Mouse (Mus musculus) gastrocnemius, adult 2 months (tissue): ENCODE measurements at regions not wholly inside any gene's neighbourhood (a gene's known extent, or its start where the extent isn't known, plus 50 kb on each side); places are given as distances from the start of the nearest gene placed in this dataset.

Experiments
- DNase-seq: peaks from one replicate; pipeline ENCODE4 v3.0.0; 2022
- H3K27ac ChIP-seq: fragments of 200-600 bp; 2 replicates; pipeline ENCODE4 v1.8.1; 2022; ENCODE audit warnings: mild to moderate bottlenecking
- H3K4me3 ChIP-seq: fragments of 200-600 bp; 2 replicates; pipeline ENCODE4 v1.8.1; 2022; ENCODE audit warnings: mild to moderate bottlenecking, moderate library complexity
- CTCF ChIP-seq: fragments of 200-600 bp; IDR thresholded peaks from 2 replicates; pipeline ENCODE4 v1.8.1; 2022; ENCODE audit warnings: antibody characterized with exemption, mild to moderate bottlenecking, moderate library complexity
- intact Hi-C: fragments of 180-260 bp; cut with DNase I; formaldehyde crosslinking; loops from one replicate; pipeline ENCODE4 v1.15.1; 2025

DNA sequence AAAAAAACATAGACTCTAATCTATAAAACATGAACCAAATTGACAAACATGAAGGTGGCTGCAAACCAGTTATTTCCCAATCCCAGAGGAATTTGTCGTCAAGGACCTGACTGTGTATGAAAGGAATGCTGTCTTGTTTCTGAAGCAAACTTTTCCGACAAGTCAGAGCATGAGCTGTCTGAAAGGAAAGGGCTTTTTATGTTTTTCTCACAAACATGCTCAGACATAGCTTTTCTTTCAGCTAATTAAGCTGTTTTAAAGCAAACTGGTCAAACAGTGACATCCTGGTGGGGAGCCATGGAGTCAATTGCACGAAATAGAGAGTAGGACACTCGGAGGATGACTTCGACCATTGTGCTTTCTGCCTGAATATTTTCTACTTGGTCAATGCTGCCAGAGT, 108.2 kb downstream of the Olig3 start:
- no peak for DNase-seq
- H3K27ac ChIP-seq: no peak overlapping the region
- intact Hi-C loops: no loop called here
- H3K4me3 ChIP-seq: no peak overlapping the region
- TF ChIP-seq CTCF: no peak

DNA sequence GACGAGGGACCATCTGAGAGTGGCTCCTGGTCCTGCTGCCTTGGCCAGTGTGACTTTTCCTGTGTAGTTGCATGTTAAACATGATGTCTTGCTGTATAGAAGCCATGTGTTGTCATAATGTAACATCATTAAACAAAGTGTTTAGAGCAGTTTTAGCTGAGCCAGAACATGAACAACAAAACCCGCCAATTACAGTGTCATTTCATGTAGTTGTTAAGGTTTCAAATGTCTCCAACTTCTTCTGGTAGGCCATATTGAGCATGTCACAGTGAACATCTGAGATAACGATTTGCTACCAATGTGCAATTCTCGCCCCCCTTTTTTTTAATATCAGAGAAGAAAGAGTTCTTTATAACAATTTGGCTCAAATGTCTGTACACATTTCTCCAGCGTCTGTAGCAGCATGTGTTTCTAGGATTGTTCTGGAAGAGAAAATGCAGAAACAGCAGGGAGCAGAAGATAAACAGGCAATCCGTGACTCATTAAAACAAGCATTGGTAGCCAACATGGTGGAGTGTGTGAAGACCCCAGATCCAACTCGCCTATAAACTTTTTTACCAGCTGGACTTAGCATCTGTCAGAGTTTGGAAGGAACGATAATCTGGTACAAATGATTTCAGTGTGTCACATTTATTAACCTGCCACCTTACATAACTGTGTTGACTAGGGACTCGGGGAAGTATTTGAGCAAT, 115.2 kb downstream of the Olig3 start:
- no peak for DNase-seq
- intact Hi-C loops: no loop called here
- Histone ChIP-seq H3K4me3 (peak overlapping the region; percentile 9; the same call in 1 of the 2 replicates), H3K27ac (no peak overlapping the region; the same call in 1 of the 2 replicates)
- no peak for TF ChIP-seq CTCF

DNA sequence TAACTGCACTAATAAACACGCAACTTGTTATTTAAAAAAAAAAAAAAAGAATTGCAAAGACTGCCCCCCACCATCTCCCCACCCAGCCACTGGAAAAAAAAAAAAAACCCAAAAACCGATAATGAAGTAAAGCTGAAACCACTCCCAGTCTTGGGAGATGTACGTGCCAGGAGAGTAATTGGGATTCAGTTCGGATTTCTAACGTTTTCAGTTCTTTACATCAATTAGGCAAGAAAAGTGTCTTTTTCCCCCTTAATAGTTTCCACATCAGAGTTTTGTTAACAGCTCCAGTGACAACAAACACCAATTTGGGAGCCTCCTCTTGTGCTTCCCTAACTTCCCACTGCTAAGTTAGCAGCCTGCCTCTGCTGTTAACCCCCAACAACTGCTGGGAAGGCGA, 115.7 kb downstream of the Olig3 start:
- no peak for DNase-seq
- intact Hi-C loops: no loop called here
- peak overlapping the region; percentile 28 for H3K4me3 ChIP-seq
- peak overlapping the region; percentile 61 for H3K27ac ChIP-seq
- TF ChIP-seq CTCF: no peak

DNA sequence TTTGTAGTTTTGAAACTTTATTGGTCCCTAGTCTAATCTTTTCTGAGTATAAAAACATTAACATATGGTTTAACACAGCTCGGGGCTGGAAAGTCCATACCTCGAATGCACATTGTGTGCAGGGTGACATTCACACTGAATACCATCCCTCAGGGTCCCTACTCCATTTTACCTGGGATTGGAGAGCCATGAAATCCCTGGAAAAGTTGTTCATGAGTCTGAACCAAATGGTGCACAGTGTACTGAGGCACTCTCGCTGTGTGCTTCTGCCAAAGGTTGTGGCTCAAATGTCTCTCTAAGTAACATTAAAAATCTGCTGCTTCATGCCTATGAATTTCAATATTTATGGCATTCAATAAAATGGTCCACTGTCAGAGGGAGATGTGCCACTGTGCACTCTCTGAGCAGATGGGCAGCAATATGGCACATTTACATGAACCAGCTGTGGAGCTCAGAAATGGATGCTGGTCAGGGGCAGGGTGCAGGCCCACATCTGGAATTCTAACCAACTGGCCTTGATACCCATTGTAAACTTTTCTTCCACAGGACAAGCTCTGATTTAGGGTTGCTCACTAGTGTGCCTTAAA, 116.7 kb downstream of the Olig3 start:
- TF ChIP-seq CTCF: no peak
- Histone ChIP-seq H3K4me3 (no peak overlapping the region), H3K27ac (peak overlapping the region; percentile 20; the same call in 1 of the 2 replicates)
- intact Hi-C loops: no loop called here
- no peak for DNase-seq

DNA sequence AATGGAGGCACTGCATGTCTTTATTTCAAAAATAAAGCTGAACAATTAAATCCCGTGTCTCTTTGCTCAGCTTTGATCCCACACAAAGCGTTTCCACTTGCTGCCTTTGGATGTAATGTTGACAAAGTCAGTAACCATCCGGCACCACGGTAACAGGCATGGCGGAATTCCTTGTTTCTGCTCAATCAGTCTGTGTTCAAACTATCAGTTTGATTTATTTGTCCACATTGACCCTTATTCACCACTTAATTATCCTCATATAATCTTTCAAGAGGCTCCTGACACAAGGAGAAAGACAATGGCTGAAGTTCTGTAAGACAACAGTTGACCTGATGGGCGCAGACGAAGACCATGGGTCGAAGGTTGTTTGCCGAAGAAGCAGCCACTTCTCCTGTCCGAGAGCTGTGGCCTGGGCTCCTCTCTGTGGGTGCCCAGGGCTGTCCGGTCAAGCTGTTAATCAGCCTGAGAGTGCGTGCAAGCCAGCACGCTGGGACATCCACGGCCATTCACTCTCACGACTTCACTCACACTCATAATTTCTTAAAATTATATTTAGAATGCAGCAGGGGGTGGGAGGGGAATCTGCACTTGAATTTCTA, 106.1 kb upstream of the Ifngr1 start:
- Histone ChIP-seq H3K4me3 (no peak overlapping the region), H3K27ac (no peak overlapping the region)
- intact Hi-C loops: no loop called here
- DNase-seq: no peak
- TF ChIP-seq CTCF: no peak

DNA sequence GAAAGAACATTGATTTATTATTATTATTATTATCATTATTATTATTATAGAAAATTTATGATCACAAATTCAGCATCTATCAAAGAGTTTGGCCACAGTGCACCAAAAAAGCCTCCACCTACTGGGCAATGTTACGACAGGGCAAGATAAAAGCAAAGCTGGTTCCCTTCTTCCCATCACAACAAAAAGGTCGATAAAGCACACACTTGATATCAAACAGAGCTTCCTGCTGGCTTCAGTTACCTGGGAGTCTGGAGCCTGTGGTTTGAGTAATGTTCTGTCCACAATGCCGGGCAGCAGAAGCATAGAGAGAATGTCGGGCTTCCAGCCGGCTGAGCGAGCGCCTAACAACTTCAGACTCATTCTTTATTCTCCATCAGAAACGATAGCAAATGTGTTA, 101.2 kb upstream of the Ifngr1 start:
- intact Hi-C loops: loop anchor here (5.0 kb wide), 2 partner anchors 202 to 402 kb away; no protein-coding TSS in a partner anchor
- no peak for TF ChIP-seq CTCF
- H3K4me3 ChIP-seq: no peak overlapping the region

DNA sequence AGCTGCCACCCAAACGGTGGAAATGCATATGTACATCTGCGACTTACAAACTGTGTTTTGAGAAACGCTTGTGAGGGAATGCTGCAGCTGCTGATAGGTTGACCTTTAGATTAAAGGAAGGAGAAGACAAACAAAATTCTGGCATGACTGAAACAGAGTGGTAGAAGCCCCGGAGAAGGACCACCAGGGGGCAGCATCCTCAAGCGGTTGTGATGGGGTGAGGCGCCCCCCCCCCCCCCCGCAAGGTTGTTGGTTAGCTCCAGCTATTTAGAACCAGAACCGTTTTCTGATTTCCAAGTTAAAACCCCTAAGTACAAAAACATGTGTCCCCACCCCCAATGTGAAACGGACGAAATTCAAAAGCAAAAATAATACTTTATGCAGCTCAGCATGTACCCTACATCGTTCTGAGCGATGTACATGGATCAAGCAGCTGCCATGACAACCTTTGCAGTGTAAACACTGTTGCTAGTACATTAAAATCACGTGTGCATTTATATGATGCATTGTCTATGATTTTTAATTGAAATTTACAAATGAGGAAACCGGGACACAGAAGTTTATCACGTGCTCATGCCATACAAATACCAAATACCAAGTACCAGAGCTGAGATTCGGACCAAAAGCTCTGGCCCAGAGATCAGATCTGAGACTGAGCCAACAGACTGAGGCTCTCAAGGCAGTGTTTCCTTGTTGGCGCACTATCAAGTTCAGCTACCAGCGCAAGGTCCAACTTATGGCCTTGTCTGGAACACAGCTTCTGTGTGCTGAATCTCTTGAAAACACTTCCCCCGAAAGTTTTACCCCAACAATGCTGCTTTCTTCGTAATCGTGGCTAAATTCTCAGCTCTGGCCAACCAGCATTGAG, 100.0 kb upstream of the Ifngr1 start:
- peak; percentile 88 for DNase-seq
- intact Hi-C loops: loop anchor here (1.0 to 5.0 kb wide), 3 partner anchors 28 to 401 kb away; no protein-coding TSS in a partner anchor
- Histone ChIP-seq H3K27ac (peak overlapping the region; percentile 71), H3K4me3 (peak overlapping the region; percentile 48)
- TF ChIP-seq CTCF: peak; percentile 81

More for the DNA sequence above, 101.2 kb upstream of the Ifngr1 start:
- H3K27ac ChIP-seq: no peak overlapping the region
- no peak for DNase-seq

DNA sequence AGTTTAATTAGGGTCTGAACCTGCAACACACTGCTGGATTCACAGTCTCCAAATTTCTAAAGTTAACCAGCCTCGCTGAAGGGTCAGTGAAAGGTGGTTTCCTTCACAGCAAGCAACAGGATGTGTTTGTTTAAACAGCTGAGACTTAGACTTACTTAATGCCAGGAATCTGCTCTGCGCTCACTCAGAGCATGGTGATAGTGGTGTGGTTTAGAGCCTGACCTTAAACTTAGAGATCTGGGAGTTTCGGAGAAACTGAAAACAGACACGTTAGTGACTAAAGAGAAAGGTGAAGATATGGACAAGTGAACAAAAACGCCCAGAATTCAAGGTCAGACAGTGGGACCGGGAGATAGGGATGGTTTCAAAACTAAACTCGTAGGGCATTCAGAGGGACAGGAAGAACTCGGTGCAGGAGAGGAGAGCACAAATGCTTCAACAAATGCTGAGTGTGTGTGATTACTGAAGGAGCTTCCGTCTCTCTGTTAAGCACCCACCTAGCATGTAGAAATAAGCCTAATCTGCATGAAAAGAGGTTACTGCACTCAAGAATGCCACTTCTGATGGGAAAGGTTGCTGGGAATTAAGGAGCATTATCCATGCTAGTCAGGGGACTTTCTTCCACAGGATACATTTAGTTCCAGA, 97.2 kb upstream of the Ifngr1 start:
- Histone ChIP-seq H3K4me3 (peak overlapping the region; percentile 38), H3K27ac (peak overlapping the region; percentile 74)
- intact Hi-C loops: loop anchor here (5.0 kb wide), 2 partner anchors 198 to 398 kb away; no protein-coding TSS in a partner anchor

DNA sequence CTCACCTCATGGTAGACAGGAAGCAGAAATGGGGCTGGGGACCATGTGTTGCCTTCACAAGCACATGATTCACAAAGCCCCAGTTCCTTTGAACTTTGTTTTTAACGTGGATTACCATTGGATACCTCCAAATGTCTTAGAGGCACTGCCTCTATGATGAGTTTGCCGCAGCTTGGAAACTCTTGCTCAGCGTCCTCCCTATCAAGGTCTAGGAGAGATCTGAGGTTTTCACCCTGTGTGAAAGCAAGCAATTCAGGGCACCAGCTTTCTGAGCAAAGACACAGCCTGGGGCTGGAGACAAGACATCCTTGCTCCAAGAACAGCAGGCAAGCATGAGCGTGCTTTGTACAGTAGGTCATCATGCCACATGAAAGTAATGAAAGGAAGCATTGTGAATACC, 93.6 kb upstream of the Ifngr1 start:
- Histone ChIP-seq H3K4me3 (no peak overlapping the region), H3K27ac (no peak overlapping the region)
- no peak for DNase-seq
- TF ChIP-seq CTCF: no peak
- intact Hi-C loops: no loop called here

More for the DNA sequence above, 97.2 kb upstream of the Ifngr1 start:
- no peak for TF ChIP-seq CTCF
- DNase-seq: no peak

DNA sequence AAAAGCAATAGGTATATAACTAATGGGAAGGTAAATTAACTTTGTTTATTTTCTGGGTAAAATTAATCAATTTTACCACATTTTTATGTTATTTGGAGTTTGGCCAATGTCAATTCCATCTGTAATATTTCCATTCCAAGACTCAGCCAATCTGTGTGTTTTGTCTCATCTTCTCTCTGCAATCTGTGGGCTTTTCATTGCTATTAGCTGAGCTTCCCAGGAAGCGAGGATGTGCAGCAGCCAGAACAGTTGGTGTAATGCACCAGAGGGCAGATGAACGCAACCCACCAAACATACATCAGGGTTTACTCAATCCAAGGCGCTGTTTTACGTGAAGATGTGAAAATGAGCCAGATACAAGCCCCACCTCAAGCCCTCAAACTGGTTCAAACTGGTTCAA, 88.9 kb upstream of the Ifngr1 start:
- intact Hi-C loops: no loop called here
- Histone ChIP-seq H3K4me3 (no peak overlapping the region), H3K27ac (no peak overlapping the region)
- no peak for TF ChIP-seq CTCF
- DNase-seq: no peak

DNA sequence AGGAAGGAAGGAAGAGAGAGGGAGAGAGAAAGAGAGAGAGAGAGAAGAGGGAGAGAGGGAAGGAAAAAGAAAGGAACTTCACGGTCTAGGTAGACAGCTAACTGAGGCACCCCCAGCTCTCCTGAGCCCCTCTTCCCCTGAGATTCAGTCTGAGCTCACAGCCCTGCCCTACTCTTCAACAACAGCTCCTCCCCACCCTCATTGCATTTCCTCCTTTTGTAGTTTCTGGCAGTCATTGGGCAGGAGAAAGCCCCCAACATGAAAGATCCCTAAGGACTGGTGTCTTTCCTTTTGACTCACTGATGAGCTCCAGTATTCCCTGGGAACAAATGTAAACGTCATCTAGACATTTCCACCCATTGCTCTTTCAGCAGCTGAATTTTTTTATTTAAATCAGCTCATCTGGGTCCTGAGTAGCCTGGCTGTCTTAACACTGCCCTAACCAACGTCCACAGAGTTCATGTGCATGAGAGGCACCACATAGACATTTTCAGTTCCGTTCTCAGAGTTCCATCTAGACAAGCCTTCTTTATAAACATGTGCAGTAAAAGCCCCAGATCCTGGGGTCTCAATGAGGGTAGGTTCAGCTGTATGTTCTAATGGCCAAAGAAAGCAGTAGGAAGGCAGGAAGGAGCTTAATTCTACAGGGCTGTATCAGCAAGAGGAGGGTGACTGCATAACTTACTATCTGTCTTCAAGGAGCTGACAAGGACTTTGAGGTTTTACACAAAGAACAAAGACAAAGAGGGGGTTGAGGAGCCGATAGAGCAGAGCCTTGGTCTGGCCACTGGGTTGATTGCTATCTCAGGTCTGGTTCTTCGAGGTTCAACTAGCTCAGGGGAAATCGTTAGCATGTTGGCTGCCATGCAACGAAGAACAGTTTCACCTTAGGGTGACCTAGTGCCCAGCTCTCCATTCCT, 87.6 kb upstream of the Ifngr1 start:
- H3K4me3 ChIP-seq: no peak overlapping the region
- intact Hi-C loops: no loop called here
- H3K27ac ChIP-seq: no peak overlapping the region
- TF ChIP-seq CTCF: no peak
- no peak for DNase-seq
